Mouse (Mus musculus): ENCODE measurements at regions not wholly inside any gene's neighbourhood (a gene's known extent, or its start where the extent isn't known, plus 50 kb on each side); places are given as distances from the start of the nearest gene placed in this dataset.
"Not testable (repeated sequence)": the region's sequence is repeated elsewhere in the genome, so short reads cannot be mapped to it uniquely, and the experiment has no call there.

DNA sequence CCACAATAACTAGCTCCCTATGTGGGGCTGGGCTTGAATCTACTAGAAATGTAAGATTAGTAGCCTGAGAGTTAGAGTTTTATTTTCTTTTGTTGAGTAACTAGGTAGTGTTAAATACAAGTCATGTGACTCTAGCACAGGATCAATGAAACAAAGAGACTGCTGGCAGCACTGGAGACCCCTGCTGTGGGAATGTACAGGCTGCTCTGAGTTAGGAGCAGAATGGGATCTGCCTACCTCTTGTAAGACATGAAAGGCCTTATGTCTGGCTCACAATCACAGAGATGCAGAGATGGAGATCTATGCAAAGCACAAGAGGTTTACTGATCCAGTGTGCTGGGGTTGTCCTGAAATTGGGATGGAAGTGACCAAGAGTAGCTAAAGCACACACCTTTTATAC is 193.9 kb upstream of the Kcnmb2 start:
- not testable (repeated sequence) for DNase-seq (ENCODE audit: low spot score in 2 of 2)

DNA sequence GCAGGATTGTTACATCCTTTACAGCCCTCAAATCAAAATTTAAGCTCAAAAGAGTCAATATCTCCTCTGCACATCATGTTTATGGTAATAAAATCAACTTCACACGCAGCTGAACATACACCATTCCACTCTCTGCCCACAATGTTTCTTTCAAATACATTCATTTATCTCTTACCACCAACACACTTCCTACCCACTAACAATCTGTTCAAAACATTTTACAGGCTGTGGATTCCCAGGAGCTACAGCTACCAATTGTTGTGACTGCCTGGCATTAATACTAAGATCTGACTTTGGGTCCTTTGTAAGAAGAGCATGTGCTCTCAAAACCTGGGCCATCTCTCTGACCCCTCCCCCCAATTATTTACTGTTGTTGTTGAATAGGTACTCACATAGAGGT is 161.0 kb upstream of the Kcnmb2 start:
- DNase-seq (ENCODE audit: low spot score in 2 of 2), result no peak

DNA sequence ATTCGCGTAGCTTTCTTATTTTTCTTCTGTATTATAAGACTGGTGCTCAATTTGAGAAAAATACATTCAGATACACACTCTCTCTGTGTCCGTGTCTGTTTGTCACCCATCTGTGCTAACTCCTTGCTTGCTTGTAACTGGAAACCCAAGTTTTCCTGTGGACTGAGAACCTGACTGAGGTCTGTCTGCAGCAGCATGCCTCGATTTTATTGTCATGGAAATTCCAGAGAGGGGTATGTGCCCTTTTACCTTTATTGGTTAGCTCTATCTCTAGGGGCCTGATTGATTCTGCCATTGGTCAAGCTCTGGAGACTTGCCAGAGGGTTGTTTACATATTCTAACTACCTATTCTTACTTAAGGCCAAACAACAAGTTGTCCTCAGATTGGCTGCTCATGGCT is 146.4 kb upstream of the Kcnmb2 start:
- DNase-seq (ENCODE audit: low spot score in 2 of 2), result no peak

DNA sequence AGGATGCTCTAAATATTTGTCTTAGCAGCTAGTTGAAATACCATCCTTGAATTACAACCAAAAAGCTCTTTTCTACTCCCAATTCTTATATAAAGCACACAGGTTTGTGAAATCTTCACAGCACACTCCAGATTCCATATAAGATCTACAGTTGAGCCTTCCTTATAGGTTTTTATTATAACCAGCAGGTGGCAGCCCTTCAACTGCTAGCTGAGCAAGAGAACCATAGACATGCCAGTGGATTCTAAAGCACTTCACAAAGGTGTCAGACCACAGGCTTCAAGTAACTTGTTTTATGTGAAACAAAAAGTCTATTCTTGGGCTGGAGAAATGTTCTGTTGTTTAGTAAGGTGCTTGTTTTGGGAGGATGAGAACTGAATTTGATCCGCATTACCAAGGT is 133.1 kb upstream of the Kcnmb2 start:
- no peak for DNase-seq (ENCODE audit: low spot score in 2 of 2)

DNA sequence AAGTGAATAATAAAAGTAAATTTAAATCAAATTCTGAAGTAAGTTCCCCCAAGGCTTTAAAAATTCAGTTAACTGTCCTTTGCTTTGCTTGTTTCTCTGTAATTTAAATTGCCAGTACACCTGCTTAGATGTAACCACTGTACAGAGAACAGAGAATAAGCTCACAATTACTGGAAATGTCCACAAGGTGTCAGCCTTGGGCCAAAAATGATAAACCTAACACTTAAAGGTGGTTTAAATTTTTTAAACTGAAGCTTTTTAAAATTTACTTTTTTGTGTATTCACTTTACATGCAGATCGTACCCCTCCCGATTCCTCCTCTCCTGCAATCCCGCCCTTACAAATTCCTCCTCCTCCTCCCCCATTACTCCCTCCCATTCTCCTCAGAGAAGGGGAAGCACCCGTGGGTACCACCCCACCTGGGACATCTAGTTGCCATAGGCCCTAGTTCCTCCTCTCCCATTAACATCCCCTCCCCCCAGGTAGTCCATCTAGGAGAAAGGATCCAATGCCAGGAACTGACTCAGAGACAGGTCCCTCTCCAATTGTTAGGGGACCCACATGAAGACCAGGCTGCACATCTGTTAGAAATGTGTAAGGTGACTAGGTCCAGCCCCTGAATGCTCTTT is 111.9 kb upstream of the Kcnmb2 start:
- peak in 1 of 2 experiments; percentile 48 for DNase-seq (ENCODE audit: low spot score in 2 of 2)

DNA sequence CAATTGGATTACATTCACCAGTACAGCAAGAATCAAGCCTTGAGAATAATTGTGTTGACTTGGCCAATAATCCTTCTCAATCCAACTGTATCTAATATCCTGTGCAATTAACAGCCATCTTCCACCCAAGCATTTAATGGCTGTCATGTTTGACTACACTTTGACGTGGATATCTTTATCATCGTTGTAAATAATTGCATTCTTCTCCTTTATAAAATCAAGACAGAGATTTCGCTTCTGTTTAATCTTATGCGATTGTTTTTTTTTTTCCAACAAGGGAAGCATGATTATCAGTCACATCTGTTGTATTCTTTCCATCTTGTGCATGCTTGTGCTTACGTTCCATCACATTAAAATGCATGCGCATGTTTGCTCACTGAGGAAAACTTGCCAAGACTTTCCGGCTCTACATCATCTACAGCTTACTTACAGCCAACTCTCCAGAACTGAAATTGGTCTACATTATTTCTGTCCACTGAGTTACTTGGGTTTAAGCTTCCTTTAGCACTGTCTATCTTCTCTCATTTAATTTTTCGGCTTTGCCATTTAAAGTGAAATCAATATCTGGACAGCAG is 108.8 kb upstream of the Kcnmb2 start:
- no peak for DNase-seq (ENCODE audit: low spot score in 2 of 2)

DNA sequence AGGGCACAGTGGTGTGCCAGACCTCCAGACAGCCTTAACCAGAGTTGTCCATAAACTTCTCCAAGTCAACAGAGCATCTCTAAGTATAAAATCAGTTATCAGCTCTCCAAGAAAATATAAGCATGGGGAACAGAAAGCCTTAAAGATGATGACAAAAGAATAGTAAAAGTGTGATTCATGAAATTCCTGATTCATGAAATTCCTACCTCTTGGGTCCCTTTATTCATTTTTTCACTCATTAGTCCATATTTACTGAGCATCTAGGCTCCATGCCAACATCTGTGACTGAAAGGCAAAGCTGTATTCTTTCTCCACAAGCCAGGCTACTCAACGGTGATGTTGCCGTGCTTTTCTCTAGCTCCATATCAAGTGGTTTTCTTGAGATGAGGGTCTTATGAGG is 105.7 kb upstream of the Kcnmb2 start:
- DNase-seq (ENCODE audit: low spot score in 2 of 2), result no peak

DNA sequence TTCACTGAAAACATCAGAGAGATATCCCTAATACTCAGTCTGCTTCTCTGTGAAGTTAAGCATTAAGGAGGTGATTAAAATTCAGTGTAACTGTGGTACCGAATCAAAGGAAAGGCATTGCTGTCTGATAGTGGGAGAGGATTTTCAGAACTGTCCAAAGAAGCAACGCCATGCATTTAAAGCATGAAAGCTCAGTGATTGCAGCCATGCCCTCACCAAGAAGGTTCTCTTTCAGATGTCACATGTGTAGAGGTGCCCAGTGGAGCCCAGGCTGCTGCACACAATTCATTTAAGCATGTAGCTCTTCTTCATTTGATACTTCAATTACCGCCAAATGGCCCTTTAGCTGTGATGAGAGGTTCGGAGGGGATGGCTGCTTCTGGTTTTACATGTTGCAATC is 103.1 kb upstream of the Kcnmb2 start:
- DNase-seq (ENCODE audit: low spot score in 2 of 2), result no peak

DNA sequence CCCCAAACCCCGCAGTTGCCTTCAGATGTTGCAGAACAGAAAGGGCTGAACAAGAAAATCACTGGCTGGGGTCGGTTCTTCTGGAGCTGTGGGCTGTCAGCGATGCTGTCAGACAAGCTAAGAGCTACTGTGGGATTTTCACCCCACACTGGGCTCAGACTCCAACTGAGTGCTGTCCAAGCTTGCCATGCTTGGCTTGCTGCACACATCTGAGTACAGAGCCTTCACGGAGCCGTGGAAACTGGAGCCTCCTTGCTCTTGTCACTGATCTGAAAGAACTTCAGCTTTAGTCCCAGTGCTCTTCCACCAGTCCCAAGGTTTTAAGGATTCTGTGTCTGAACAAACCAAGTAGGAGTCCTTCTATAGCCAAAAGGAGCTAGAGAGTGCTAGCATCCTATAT is 98.3 kb upstream of the Kcnmb2 start:
- no peak for DNase-seq (ENCODE audit: low spot score in 2 of 2)

DNA sequence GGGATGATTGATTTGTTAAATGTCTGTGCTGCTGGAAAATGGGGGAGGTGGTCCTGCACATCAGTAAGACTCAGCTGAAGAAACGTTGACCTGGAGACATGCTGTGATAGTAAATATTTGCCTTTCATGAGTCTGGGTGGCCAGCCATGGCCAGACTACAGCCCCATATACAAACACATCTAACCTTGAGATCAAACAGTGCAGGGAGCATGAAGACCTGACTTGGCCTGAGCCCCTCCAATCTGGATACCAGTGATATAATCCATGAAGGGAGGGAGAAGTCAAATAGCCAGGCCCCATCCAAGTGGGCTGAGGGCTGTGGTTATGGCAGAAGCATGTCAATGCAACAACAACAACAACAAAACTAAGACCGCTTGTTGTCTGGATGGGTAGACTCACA is 94.6 kb upstream of the Kcnmb2 start:
- no peak for DNase-seq (ENCODE audit: low spot score in 2 of 2)

DNA sequence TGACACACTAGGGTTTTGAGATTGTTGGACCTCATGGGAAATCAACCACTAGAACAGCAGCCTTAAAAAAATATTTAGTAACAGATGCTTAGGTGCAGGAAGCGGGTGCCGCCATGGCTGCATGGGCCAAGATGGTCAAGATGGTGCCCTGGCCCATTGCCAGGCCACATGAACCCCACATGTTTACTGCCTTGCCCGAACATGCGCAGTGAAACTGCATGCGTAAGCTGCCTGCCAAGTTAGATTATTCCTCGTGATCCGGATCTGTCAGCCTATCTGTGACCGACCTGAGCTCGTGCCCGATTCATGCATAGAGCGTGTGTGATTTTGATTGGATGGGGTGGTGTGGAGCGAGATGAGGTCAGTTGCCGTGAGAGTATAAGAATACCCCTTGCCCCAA is 93.2 kb upstream of the Kcnmb2 start:
- peak in 1 of 2 experiments; percentile 16 for DNase-seq (ENCODE audit: low spot score in 2 of 2)

DNA sequence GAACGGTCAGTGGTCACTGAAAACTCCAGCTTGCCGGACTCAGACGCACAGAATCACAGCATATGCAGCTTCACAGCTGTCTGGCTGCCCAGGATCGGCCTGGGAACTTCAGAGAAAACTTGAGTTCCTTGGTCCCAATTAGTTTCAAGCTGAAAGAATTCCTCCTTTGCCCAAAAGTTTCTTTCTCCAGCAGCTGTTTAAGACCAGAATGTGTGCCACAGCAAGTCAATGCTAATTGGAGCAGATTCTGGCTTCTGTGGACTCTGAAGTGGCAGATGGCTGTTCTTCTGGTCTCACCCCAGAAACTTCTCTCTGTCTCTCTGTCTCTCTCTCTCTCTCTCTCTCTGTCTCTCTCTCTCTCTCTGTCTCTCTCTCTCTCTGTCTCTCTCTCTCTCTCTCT is 91.1 kb upstream of the Kcnmb2 start:
- no peak for DNase-seq (ENCODE audit: low spot score in 2 of 2)

DNA sequence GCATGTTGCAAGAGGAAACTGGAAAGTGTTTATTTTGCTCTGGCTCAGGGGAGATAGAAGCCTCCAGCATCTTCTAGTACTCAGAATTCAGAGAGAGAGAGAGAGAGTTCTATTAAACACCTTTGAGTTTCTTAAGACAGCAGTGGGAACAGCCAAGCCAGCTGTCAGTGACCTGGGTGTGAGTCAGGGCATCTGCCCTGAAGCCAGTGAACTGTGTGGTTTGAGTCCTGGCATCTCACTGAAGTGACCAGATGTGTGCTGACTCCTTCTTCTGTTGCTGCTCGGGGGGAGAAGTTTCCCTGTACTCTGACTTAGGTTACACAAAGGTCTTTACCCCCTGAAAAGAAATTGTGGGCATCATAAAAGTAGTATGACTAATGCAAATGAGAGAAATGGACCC is 70.4 kb upstream of the Kcnmb2 start:
- no peak for DNase-seq (ENCODE audit: low spot score in 2 of 2)

DNA sequence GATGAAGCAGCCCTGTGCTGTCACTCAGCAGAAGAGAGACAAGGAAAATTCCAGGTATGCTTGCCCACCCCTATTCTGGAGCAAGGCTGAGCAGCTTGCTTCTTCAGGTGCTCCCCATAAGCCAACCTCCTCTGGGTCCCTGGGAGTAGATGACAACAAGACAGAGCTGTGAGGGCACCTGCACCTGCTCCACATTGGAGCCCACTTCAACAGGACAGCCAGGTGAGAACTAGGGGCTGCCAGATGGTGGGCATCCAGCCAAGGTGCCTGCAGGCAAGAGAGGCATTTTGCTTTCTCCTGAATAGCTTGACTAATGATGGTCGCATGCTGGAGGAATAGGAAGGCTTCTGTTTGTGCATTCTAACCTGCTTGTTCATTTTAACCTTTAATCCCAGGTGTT is 61.1 kb upstream of the Kcnmb2 start:
- peak in 1 of 2 experiments; percentile 24 for DNase-seq (ENCODE audit: low spot score in 2 of 2)

DNA sequence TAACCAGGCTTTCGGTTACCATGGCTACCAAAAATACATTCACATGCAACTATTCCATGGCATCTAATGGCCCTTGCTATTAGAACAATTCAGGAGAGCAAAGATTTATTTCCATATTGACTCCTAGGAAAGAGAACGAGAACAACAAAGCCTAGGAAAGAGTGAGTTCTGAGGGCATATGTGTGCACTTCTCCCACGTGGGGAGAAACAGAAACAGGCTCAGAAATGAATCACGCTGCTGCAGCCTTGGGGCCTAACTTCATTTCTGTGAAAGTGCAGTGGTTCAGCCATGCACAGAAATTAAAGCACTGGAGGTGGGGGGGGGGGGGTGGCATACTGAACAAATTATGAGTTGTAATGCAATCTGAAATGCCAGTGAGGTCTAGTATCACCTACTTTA is 55.2 kb upstream of the Kcnmb2 start:
- no peak for DNase-seq (ENCODE audit: low spot score in 2 of 2)
